Mouse (Mus musculus) spleen, adult 12 weeks (tissue): ENCODE results near the gene Olfr716.
"Not testable (repeated sequence)": the region's sequence is repeated elsewhere in the genome, so short reads cannot be mapped to it uniquely, and the experiment has no call there.

ENCODE experiments used
- DNase-seq: peaks from one replicate; pipeline ENCODE4 v3.0.0; 2022; ENCODE audit warnings: low spot score

Gene Olfr716

DNA sequence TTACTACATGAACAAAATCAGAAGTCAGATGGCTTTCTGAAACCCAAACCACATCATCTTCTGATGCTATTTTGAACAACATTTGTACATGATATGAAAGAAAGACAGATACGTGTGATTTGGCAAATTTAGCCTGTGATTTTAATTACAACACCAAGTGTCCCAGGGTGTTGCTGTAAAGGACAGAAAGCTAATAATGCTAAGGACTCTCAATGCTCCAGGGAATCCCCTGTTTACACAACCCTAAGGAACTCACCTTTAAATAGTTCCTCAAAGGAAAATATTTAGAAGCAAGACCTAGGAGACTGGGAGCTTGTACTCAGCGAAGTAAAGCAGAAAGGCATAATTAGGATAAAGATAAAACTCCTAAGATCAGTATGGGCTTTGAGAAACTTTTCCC is at the start of gene Olfr716:
Olfr716 (plus strand) TSS at position 301 of the 400 bp plus-strand sequence.
- not testable (repeated sequence) for DNase-seq

- DNase-seq, result no peak
Measured at GRCm38 (mm10) chr7:107092920-107093319, 45.2 kb upstream of the Olfr716 start, which contains the start of gene Olfr17. Gene Olfr17 (plus strand): TSS chr7:107093220.

GRCm38 (mm10) chr7:107110269-107110668 is 27.9 kb upstream of the Olfr716 start, which contains the start of gene Olfr715b:
Gene Olfr715b (minus strand): TSS chr7:107110369.
- not testable (repeated sequence) for DNase-seq

- DNase-seq, result not testable (repeated sequence)
Measured at GRCm38 (mm10) chr7:107130983-107131382, 7.1 kb upstream of the Olfr716 start, which contains the start of gene Olfr715. Gene Olfr715 (minus strand): TSS chr7:107131083.

- no peak for DNase-seq
Measured at GRCm38 (mm10) chr7:107166690-107167089, 28.6 kb downstream of the Olfr716 start, which contains the start of gene Nlrp14. Gene Nlrp14 (plus strand): TSS chr7:107166990.

DNA sequence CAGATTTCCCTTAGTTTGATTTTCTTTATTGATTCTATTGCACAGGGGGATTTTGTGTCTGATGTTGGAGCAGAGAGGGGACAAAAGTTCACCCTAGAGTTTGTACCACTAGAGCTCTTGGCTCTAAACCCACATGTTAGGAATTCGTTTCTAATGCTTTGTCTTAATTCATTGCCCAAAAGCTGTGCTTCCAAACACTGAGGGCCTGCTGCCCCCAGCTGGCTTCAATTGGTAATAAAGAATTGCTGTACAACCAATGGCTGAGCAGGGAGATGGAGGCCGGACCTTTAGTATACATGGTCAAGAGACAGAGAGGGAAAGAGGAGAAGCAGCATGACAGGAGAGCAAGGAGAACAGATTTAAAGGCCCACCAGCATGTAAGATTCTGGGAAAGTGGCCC is 42.3 kb downstream of the Olfr716 start:
- DNase-seq, result no peak
